Mouse (Mus musculus) gastrocnemius, postnatal 14 days (tissue): ENCODE results near the gene Efhd1. TPM values are rescaled to one million over a fixed set of nuclear protein-coding genes. Genes with fewer than 3 reads are reported as not detected.

Experiments used
- total RNA-seq, 2 experiments: library from RNA; stranded (reverse); gene quantifications; 2 replicates each; pipeline ENCODE4 v1.2.3; 2021

The Efhd1 gene
- total RNA-seq, 2 experiments from 2014 or later, result 5.8 to 14.6 TPM

Other genes starting within 250 kb of the Efhd1 start
- gene Alppl2, start 174.4 kb upstream of the Efhd1 start, total RNA-seq, result not detected
- gene Alpi, start 162.8 kb upstream of the Efhd1 start, total RNA-seq, result not detected
- gene Akp3, start 139.4 kb upstream of the Efhd1 start, total RNA-seq, result not detected
- gene Ecel1, start 107.8 kb upstream of the Efhd1 start, total RNA-seq, result not detected
- gene Prss56, start 81.0 kb upstream of the Efhd1 start, total RNA-seq, result not detected
- gene Chrnd, start 73.8 kb upstream of the Efhd1 start, total RNA-seq, result 1 to 10 TPM; 4.4 to 5.2 TPM
- gene Chrng, start 59.7 kb upstream of the Efhd1 start, total RNA-seq, result 1 to 10 TPM; 1.5 to 1.7 TPM
- gene Eif4e2, start 50.4 kb upstream of the Efhd1 start, total RNA-seq, result 10 to 100 TPM; 54.3 to 61.6 TPM
- 10 to 100 TPM; 32.3 to 36.5 TPM for gene Gigyf2, start 62.6 kb downstream of the Efhd1 start, total RNA-seq
- not detected for gene Kcnj13, start 130.4 kb downstream of the Efhd1 start, total RNA-seq
- gene Snorc, start 205.9 kb downstream of the Efhd1 start, total RNA-seq, result not detected
- gene Neu2, start 245.5 kb downstream of the Efhd1 start, total RNA-seq, result 10 to 100 TPM; 14.8 to 21.9 TPM